Mouse (Mus musculus): ENCODE results near the gene Birc6. TPM values are rescaled to one million over a fixed set of nuclear protein-coding genes. Genes with fewer than 3 reads are reported as not detected.

Gene Birc6
- polyA plus RNA-seq, 1 experiment, result 80.8 TPM

- Histone ChIP-seq H3K4me3 (ENCODE audit: low read depth, low read length) (no peak overlapping the region), H3K27me3 (ENCODE audit: control insufficient read depth, insufficient read depth, low read length) (no peaks in the 10 kb centered on the region), H3K27ac (ENCODE audit: insufficient read depth, low read depth, low read length) (no peak overlapping the region), H3K36me3 (ENCODE audit: control insufficient read depth, insufficient read depth, low read length) (peaks cover 31% of the 10 kb centered on the region), H3K4me1 (ENCODE audit: control insufficient read depth, insufficient read depth, insufficient read length, low read length) (no peaks in the 10 kb centered on the region)
- no peak for TF ChIP-seq POLR2A (IDR thresholded peaks at IDR 0.05; ENCODE audit: low read depth, low read length)
- no peak for TF ChIP-seq CTCF (IDR thresholded peaks at IDR 0.05; ENCODE audit: extremely low read depth, insufficient read length, insufficient replicate concordance, low read depth, low read length)
These were observed 27.0 kb upstream of the Birc6 start for GRCm38 (mm10) chr17:74501085-74501484.

- H3K4me3 ChIP-seq (ENCODE audit: low read depth, low read length), result no peak overlapping the region
- no peaks in the 10 kb centered on the region for H3K36me3 ChIP-seq (ENCODE audit: control insufficient read depth, insufficient read depth, low read length)
- no peaks in the 10 kb centered on the region for H3K27me3 ChIP-seq (ENCODE audit: control insufficient read depth, insufficient read depth, low read length)
- H3K4me1 ChIP-seq (ENCODE audit: control insufficient read depth, insufficient read depth, insufficient read length, low read length), result no peaks in the 10 kb centered on the region
- WGBS, result 82% methylated on average over 2 of the region's 2 CpGs
- TF ChIP-seq POLR2A (IDR thresholded peaks at IDR 0.05; ENCODE audit: low read depth, low read length) (no peak), CTCF (IDR thresholded peaks at IDR 0.05; ENCODE audit: extremely low read depth, insufficient read length, insufficient replicate concordance, low read depth, low read length) (no peak)
- H3K27ac ChIP-seq (ENCODE audit: insufficient read depth, low read depth, low read length), result no peak overlapping the region
These were observed 20.2 kb upstream of the Birc6 start for GRCm38 (mm10) chr17:74507934-74508333.

- TF ChIP-seq CTCF (IDR thresholded peaks at IDR 0.05; ENCODE audit: extremely low read depth, insufficient read length, insufficient replicate concordance, low read depth, low read length) (no peak), POLR2A (IDR thresholded peaks at IDR 0.05; ENCODE audit: low read depth, low read length) (no peak)
- H3K4me1 ChIP-seq (ENCODE audit: control insufficient read depth, insufficient read depth, insufficient read length, low read length), result no peaks in the 10 kb centered on the region
- WGBS, result 65% methylated on average over 3 of the region's 3 CpGs
- H3K27me3 ChIP-seq (ENCODE audit: control insufficient read depth, insufficient read depth, low read length), result no peaks in the 10 kb centered on the region
- H3K27ac ChIP-seq (ENCODE audit: insufficient read depth, low read depth, low read length), result no peak overlapping the region
- H3K4me3 ChIP-seq (ENCODE audit: low read depth, low read length), result no peak overlapping the region
- no peaks in the 10 kb centered on the region for H3K36me3 ChIP-seq (ENCODE audit: control insufficient read depth, insufficient read depth, low read length)
These were observed 19.5 kb upstream of the Birc6 start for GRCm38 (mm10) chr17:74508600-74508999.

GRCm38 (mm10) chr17:74512308-74512707 is 15.8 kb upstream of the Birc6 start:
- no peaks in the 10 kb centered on the region for H3K4me1 ChIP-seq (ENCODE audit: control insufficient read depth, insufficient read depth, insufficient read length, low read length)
- no peak overlapping the region for H3K4me3 ChIP-seq (ENCODE audit: low read depth, low read length)
- no peak overlapping the region for H3K27ac ChIP-seq (ENCODE audit: insufficient read depth, low read depth, low read length)
- H3K27me3 ChIP-seq (ENCODE audit: control insufficient read depth, insufficient read depth, low read length), result no peaks in the 10 kb centered on the region
- no peaks in the 10 kb centered on the region for H3K36me3 ChIP-seq (ENCODE audit: control insufficient read depth, insufficient read depth, low read length)
- no peak for TF ChIP-seq POLR2A (IDR thresholded peaks at IDR 0.05; ENCODE audit: low read depth, low read length)
- TF ChIP-seq CTCF (IDR thresholded peaks at IDR 0.05; ENCODE audit: extremely low read depth, insufficient read length, insufficient replicate concordance, low read depth, low read length), result no peak
- 79% methylated on average over 2 of the region's 2 CpGs for WGBS

- WGBS, result 80% methylated on average over 8 of the region's 8 CpGs
- H3K27ac ChIP-seq (ENCODE audit: insufficient read depth, low read depth, low read length), result no peak overlapping the region
- H3K27me3 ChIP-seq (ENCODE audit: control insufficient read depth, insufficient read depth, low read length), result no peaks in the 10 kb centered on the region
- no peak overlapping the region for H3K4me3 ChIP-seq (ENCODE audit: low read depth, low read length)
- no peaks in the 10 kb centered on the region for H3K36me3 ChIP-seq (ENCODE audit: control insufficient read depth, insufficient read depth, low read length)
- no peak for TF ChIP-seq CTCF (IDR thresholded peaks at IDR 0.05; ENCODE audit: extremely low read depth, insufficient read length, insufficient replicate concordance, low read depth, low read length)
- no peak for TF ChIP-seq POLR2A (IDR thresholded peaks at IDR 0.05; ENCODE audit: low read depth, low read length)
- H3K4me1 ChIP-seq (ENCODE audit: control insufficient read depth, insufficient read depth, insufficient read length, low read length), result peaks cover 2% of the 10 kb centered on the region; the same call in 1 of the 2 replicates
These were observed 5.0 kb upstream of the Birc6 start for GRCm38 (mm10) chr17:74522797-74523723.

- WGBS, result 98% methylated on average over 2 of the region's 2 CpGs
- TF ChIP-seq CTCF (IDR thresholded peaks at IDR 0.05; ENCODE audit: extremely low read depth, insufficient read length, insufficient replicate concordance, low read depth, low read length) (no peak), POLR2A (IDR thresholded peaks at IDR 0.05; ENCODE audit: low read depth, low read length) (no peak)
- Histone ChIP-seq H3K36me3 (ENCODE audit: control insufficient read depth, insufficient read depth, low read length) (no peaks in the 10 kb centered on the region), H3K27me3 (ENCODE audit: control insufficient read depth, insufficient read depth, low read length) (no peaks in the 10 kb centered on the region), H3K4me1 (ENCODE audit: control insufficient read depth, insufficient read depth, insufficient read length, low read length) (peaks cover 2% of the 10 kb centered on the region; the same call in 1 of the 2 replicates), H3K4me3 (ENCODE audit: low read depth, low read length) (no peak overlapping the region), H3K27ac (ENCODE audit: insufficient read depth, low read depth, low read length) (no peak overlapping the region)
These were observed 2.0 kb upstream of the Birc6 start for GRCm38 (mm10) chr17:74526117-74526516.

GRCm38 (mm10) chr17:74526806-74527653 is 1.1 kb upstream of the Birc6 start:
- H3K27ac ChIP-seq (ENCODE audit: insufficient read depth, low read depth, low read length), result peak overlapping the region; percentile 89
- H3K27me3 ChIP-seq (ENCODE audit: control insufficient read depth, insufficient read depth, low read length), result no peaks in the 10 kb centered on the region
- no peaks in the 10 kb centered on the region for H3K36me3 ChIP-seq (ENCODE audit: control insufficient read depth, insufficient read depth, low read length)
- H3K4me1 ChIP-seq (ENCODE audit: control insufficient read depth, insufficient read depth, insufficient read length, low read length), result peaks cover 2% of the 10 kb centered on the region; the same call in 1 of the 2 replicates
- H3K4me3 ChIP-seq (ENCODE audit: low read depth, low read length), result no peak overlapping the region
- 74% methylated on average over 9 of the region's 9 CpGs for WGBS
- TF ChIP-seq POLR2A (IDR thresholded peaks at IDR 0.05; ENCODE audit: low read depth, low read length) (no peak), CTCF (IDR thresholded peaks at IDR 0.05; ENCODE audit: extremely low read depth, insufficient read length, insufficient replicate concordance, low read depth, low read length) (no peak)
